Mouse (Mus musculus): Measurements from ENCODE around the gene Klhl30. TPM values are rescaled to one million over a fixed set of nuclear protein-coding genes. Genes with fewer than 3 reads are reported as not detected.

The Klhl30 gene
- polyA plus RNA-seq, 1 experiment = 31.3 TPM

DNA sequence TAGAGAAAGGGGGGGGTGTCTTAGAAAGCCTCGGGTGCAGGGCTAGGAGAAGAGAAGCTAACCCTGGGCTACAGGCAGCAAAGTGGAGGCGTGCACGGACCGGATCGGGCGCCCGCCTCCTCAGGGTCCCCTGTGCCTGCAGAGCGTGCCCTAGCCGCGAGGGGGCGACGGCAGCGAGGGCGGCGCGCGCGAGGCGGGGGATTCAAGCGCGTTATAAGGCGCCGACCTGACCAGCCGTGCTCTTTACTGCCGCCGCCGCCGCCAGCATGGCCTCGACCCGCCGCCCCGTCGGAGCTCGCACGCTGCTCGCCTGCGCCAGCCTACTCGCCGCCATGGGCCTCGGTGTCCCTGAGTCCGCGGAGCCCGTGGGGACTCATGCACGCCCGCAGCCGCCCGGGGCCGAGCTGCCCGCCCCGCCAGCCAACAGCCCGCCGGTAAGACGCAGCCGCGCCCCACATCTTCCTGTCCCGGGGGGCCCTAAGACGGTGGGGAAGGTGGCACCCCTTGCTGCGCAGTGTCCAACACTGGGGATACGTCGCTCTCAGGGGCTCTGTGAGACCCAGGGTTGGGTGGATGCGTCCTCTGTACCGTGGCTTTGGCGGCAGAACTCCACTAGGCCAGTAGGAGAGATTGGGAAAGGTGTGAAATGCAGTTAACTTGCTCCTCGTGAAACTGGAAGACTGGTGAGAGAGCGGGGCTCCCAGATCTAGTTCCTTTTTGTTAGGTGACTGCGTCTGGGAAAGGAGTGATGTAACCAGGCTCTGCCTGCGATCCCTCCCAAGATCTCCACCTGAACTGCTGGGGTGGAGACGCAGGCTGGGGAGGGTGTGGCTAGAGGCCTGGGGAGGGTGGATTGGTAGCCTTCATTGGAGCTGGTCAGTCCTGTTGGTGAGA is 15.6 kb downstream of the Klhl30 start, which contains the start of gene Erfe:
TSS of gene Erfe (plus strand) at position 216 of the 894 bp plus-strand sequence.
- TF ChIP-seq USF1 (IDR thresholded peaks at IDR 0.05; ENCODE audit: low read depth) (no peak), FOSL1 (IDR thresholded peaks at IDR 0.05; ENCODE audit: insufficient read depth, low read length, poor library complexity, severe bottlenecking) (no peak), CTCF (IDR thresholded peaks at IDR 0.05; ENCODE audit: control insufficient read depth, insufficient read depth, insufficient read length) (peak; percentile 98), CEBPB (IDR thresholded peaks at IDR 0.05; ENCODE audit: low read depth) (no peak), MYOG (IDR thresholded peaks at IDR 0.05; ENCODE audit: control insufficient read depth, extremely low read depth, insufficient read length) (no peak), MYOD1 (IDR thresholded peaks at IDR 0.05; ENCODE audit: control insufficient read depth, insufficient read length, low read depth) (no peak)
- Histone ChIP-seq H3K79me2 (ENCODE audit: control insufficient read depth, insufficient read depth) (peaks cover 10% of the 10 kb centered on the region), H3K27me3 (ENCODE audit: control insufficient read depth, insufficient read depth, insufficient read length) (no peaks in the 10 kb centered on the region), H3K79me3 (ENCODE audit: low read depth) (peaks cover 3% of the 10 kb centered on the region), H3K36me3 (ENCODE audit: control insufficient read depth, insufficient read depth) (peaks cover 10% of the 10 kb centered on the region), H3K4me3 (ENCODE audit: insufficient read depth, poor library complexity, severe bottlenecking) (peak within 1 kb of the TSS; percentile 34), H3ac (ENCODE audit: control insufficient read depth, insufficient read length, low read depth) (peak within 1 kb of the TSS; percentile 88)

DNA sequence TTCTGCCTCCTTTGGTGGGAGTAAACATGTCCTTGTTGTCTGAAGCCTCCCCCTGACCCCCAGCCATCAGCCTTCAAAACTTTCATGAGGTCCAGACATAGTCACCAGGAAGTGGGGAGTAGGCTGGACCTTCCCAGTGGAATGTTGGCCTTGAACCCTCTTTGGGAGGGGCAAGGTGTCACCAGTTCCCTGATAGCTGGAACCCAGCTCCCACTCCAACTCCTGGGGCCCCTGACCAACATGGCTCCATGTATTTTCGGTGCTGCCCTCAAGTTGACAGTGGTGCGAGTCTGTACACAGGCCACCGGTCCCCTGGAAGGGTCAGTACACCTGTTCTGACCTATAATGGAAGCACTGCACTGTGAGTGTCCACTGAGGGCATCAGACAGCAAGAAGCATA is 16.5 kb downstream of the Klhl30 start:
- Histone ChIP-seq H3K27me3 (ENCODE audit: control insufficient read depth, insufficient read depth, insufficient read length) (no peaks in the 10 kb centered on the region), H3ac (ENCODE audit: control insufficient read depth, insufficient read length, low read depth) (no peak overlapping the region), H3K36me3 (ENCODE audit: control insufficient read depth, insufficient read depth) (peaks cover 17% of the 10 kb centered on the region), H3K4me3 (ENCODE audit: insufficient read depth, poor library complexity, severe bottlenecking) (no peak overlapping the region), H3K79me2 (ENCODE audit: control insufficient read depth, insufficient read depth) (peaks cover 10% of the 10 kb centered on the region), H3K79me3 (ENCODE audit: low read depth) (peaks cover 3% of the 10 kb centered on the region)
- TF ChIP-seq MAX (IDR thresholded peaks at IDR 0.05) (no peak), MYOG (IDR thresholded peaks at IDR 0.05; ENCODE audit: control insufficient read depth, extremely low read depth, insufficient read length) (no peak), FOSL1 (IDR thresholded peaks at IDR 0.05; ENCODE audit: insufficient read depth, low read length, poor library complexity, severe bottlenecking) (no peak), MYOD1 (IDR thresholded peaks at IDR 0.05; ENCODE audit: control insufficient read depth, insufficient read length, low read depth) (no peak), USF1 (IDR thresholded peaks at IDR 0.05; ENCODE audit: low read depth) (no peak), CEBPB (IDR thresholded peaks at IDR 0.05; ENCODE audit: low read depth) (no peak), CTCF (IDR thresholded peaks at IDR 0.05; ENCODE audit: control insufficient read depth, insufficient read depth, insufficient read length) (no peak)

DNA sequence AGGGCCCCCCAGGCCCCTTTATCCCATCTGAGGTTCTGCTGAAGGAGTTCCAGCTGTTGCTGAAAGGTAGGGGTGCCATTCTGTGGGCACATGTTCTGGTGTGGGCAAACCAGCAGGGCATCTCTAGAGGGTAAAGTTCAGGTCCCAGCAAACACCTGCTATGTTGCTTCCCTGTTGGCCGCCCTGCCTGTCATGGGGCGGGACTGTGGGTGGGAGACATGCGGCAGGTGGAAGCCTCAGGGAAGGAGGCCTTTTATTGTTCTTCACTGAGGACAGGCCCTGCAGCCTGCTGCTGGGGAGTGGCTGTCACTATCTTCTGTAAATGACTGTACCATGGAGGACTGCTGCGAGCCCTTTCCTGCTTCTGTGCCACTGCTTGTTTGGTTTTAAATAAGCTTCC is 18.6 kb downstream of the Klhl30 start:
- no peaks in the 10 kb centered on the region for H3K27me3 ChIP-seq (ENCODE audit: control insufficient read depth, insufficient read depth, insufficient read length)
- H3K4me3 ChIP-seq (ENCODE audit: insufficient read depth, poor library complexity, severe bottlenecking) = no peak overlapping the region
- peaks cover 35% of the 10 kb centered on the region for H3K36me3 ChIP-seq (ENCODE audit: control insufficient read depth, insufficient read depth)
- H3ac ChIP-seq (ENCODE audit: control insufficient read depth, insufficient read length, low read depth) = no peak overlapping the region
- TF ChIP-seq MYOD1 (IDR thresholded peaks at IDR 0.05; ENCODE audit: control insufficient read depth, insufficient read length, low read depth) (no peak), CTCF (IDR thresholded peaks at IDR 0.05; ENCODE audit: control insufficient read depth, insufficient read depth, insufficient read length) (no peak), CEBPB (IDR thresholded peaks at IDR 0.05; ENCODE audit: low read depth) (no peak), MAX (IDR thresholded peaks at IDR 0.05) (no peak), FOSL1 (IDR thresholded peaks at IDR 0.05; ENCODE audit: insufficient read depth, low read length, poor library complexity, severe bottlenecking) (no peak), USF1 (IDR thresholded peaks at IDR 0.05; ENCODE audit: low read depth) (no peak)
- H3K79me2 ChIP-seq (ENCODE audit: control insufficient read depth, insufficient read depth) = peaks cover 10% of the 10 kb centered on the region
- peaks cover 3% of the 10 kb centered on the region for H3K79me3 ChIP-seq (ENCODE audit: low read depth)

DNA sequence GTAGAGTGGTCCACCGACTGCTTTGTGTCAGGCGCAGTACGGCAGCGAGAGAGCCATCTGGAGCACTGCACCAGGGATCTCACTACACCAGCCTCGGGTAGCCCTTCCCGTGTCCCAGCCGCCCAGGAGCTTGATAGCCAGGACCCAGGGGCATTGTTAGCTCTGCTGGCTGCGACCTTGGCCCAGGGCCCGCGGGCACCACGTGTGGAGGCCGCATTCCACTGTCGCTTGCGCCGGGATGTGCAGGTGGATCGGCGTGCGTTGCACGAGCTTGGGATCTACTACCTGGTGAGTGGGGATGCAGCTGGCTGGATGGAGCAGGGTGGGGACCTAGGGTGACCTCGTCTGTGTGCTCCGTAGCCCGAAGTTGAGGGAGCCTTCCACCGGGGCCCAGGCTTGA is 19.2 kb downstream of the Klhl30 start:
- no peaks in the 10 kb centered on the region for H3K27me3 ChIP-seq (ENCODE audit: control insufficient read depth, insufficient read depth, insufficient read length)
- no peak overlapping the region for H3ac ChIP-seq (ENCODE audit: control insufficient read depth, insufficient read length, low read depth)
- H3K36me3 ChIP-seq (ENCODE audit: control insufficient read depth, insufficient read depth) = peaks cover 42% of the 10 kb centered on the region

DNA sequence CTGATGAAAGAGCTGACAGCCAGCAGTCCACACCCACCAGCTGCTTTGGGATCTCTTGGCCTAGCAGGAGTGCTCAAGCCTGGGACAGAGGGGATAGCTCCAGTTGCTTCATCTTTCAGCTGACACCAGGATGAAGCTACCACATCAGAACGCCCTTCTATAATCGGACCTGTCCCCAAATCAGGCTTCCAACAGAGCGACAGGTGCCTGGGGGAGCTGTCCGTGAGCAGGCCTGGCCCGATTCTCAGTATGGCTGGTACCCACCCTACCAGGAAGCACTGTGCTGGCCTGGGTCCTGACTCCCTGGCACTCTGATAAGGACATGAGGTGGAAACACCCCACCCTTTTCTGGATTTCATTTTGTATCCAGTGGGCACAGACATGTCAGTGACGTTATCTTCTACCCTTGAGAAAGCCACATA is 22.6 kb downstream of the Klhl30 start:
- peaks cover 75% of the 10 kb centered on the region for H3K36me3 ChIP-seq (ENCODE audit: control insufficient read depth, insufficient read depth)

More for the DNA sequence above, 19.2 kb downstream of the Klhl30 start:
- Histone ChIP-seq H3K79me2 (ENCODE audit: control insufficient read depth, insufficient read depth) (peaks cover 10% of the 10 kb centered on the region), H3K4me3 (ENCODE audit: insufficient read depth, poor library complexity, severe bottlenecking) (no peak overlapping the region), H3K79me3 (ENCODE audit: low read depth) (peaks cover 3% of the 10 kb centered on the region)
- TF ChIP-seq MYOG (IDR thresholded peaks at IDR 0.05; ENCODE audit: control insufficient read depth, extremely low read depth, insufficient read length) = no peak
- no peak for TF ChIP-seq MYOD1 (IDR thresholded peaks at IDR 0.05; ENCODE audit: control insufficient read depth, insufficient read length, low read depth)
- no peak for TF ChIP-seq USF1 (IDR thresholded peaks at IDR 0.05; ENCODE audit: low read depth)
- TF ChIP-seq FOSL1 (IDR thresholded peaks at IDR 0.05; ENCODE audit: insufficient read depth, low read length, poor library complexity, severe bottlenecking) = no peak
- TF ChIP-seq CTCF (IDR thresholded peaks at IDR 0.05; ENCODE audit: control insufficient read depth, insufficient read depth, insufficient read length) = no peak
- no peak for TF ChIP-seq CEBPB (IDR thresholded peaks at IDR 0.05; ENCODE audit: low read depth)
- TF ChIP-seq MAX (IDR thresholded peaks at IDR 0.05) = no peak

More for the DNA sequence above, 22.6 kb downstream of the Klhl30 start:
- Histone ChIP-seq H3K4me3 (ENCODE audit: insufficient read depth, poor library complexity, severe bottlenecking) (no peak overlapping the region), H3K79me3 (ENCODE audit: low read depth) (no peaks in the 10 kb centered on the region), H3ac (ENCODE audit: control insufficient read depth, insufficient read length, low read depth) (no peak overlapping the region), H3K27me3 (ENCODE audit: control insufficient read depth, insufficient read depth, insufficient read length) (no peaks in the 10 kb centered on the region), H3K79me2 (ENCODE audit: control insufficient read depth, insufficient read depth) (no peaks in the 10 kb centered on the region)
- TF ChIP-seq CEBPB (IDR thresholded peaks at IDR 0.05; ENCODE audit: low read depth) = no peak
- no peak for TF ChIP-seq MYOG (IDR thresholded peaks at IDR 0.05; ENCODE audit: control insufficient read depth, extremely low read depth, insufficient read length)
- TF ChIP-seq FOSL1 (IDR thresholded peaks at IDR 0.05; ENCODE audit: insufficient read depth, low read length, poor library complexity, severe bottlenecking) = no peak
- no peak for TF ChIP-seq USF1 (IDR thresholded peaks at IDR 0.05; ENCODE audit: low read depth)
- TF ChIP-seq MYOD1 (IDR thresholded peaks at IDR 0.05; ENCODE audit: control insufficient read depth, insufficient read length, low read depth) = no peak
- no peak for TF ChIP-seq MAX (IDR thresholded peaks at IDR 0.05)
- TF ChIP-seq CTCF (IDR thresholded peaks at IDR 0.05; ENCODE audit: control insufficient read depth, insufficient read depth, insufficient read length) = no peak

All from C2C12 (cell line).